Mouse (Mus musculus): Measurements from ENCODE around the gene Etv6. TPM values are rescaled to one million over a fixed set of nuclear protein-coding genes. Genes with fewer than 3 reads are reported as not detected.
A peak's percentile ranks its signal among the peaks of the same experiment; 100 is the strongest.

Gene Etv6
- polyA plus RNA-seq, 1 experiment from 2014 or later = 3.4 TPM

GRCm38 (mm10) chr6:134075031-134075430 lies 39.5 kb downstream of the Etv6 start:
- H3K4me2 ChIP-seq (ENCODE audit: low read length) = no peak overlapping the region
- no peaks in the 10 kb centered on the region; the same call in 1 of the 2 replicates for H3K4me1 ChIP-seq (ENCODE audit: control insufficient read depth, insufficient read depth, low read depth, low read length)
- 92% methylated on average over 6 of the region's 6 CpGs for WGBS
- no peak for ATAC-seq
- H3K9ac ChIP-seq (ENCODE audit: low read depth, low read length) = no peak overlapping the region
- no peaks in the 10 kb centered on the region for H3K27me3 ChIP-seq (replicated peaks; ENCODE audit: control insufficient read depth, insufficient read depth, low read length)
- no peaks in the 10 kb centered on the region for H3K9me3 ChIP-seq (ENCODE audit: control insufficient read depth, low read length)
- no peak overlapping the region for H3K4me3 ChIP-seq (ENCODE audit: low read length)
- no peaks in the 10 kb centered on the region for H3K36me3 ChIP-seq (ENCODE audit: control insufficient read depth, insufficient read depth, low read length)
- H3K27ac ChIP-seq (ENCODE audit: low read depth, low read length) = no peak overlapping the region

GRCm38 (mm10) chr6:134078016-134078415 lies 42.5 kb downstream of the Etv6 start:
- Histone ChIP-seq H3K36me3 (ENCODE audit: control insufficient read depth, insufficient read depth, low read length) (no peaks in the 10 kb centered on the region), H3K4me3 (ENCODE audit: low read length) (no peak overlapping the region), H3K27ac (ENCODE audit: low read depth, low read length) (no peak overlapping the region), H3K4me1 (ENCODE audit: control insufficient read depth, insufficient read depth, low read depth, low read length) (no peaks in the 10 kb centered on the region; the same call in 1 of the 2 replicates), H3K4me2 (ENCODE audit: low read length) (no peak overlapping the region), H3K27me3 (replicated peaks; ENCODE audit: control insufficient read depth, insufficient read depth, low read length) (no peaks in the 10 kb centered on the region), H3K9me3 (ENCODE audit: control insufficient read depth, low read length) (no peaks in the 10 kb centered on the region), H3K9ac (ENCODE audit: low read depth, low read length) (no peak overlapping the region)
- no peak for ATAC-seq
- 87% methylated on average over 6 of the region's 6 CpGs for WGBS

GRCm38 (mm10) chr6:134079112-134079511 lies 43.6 kb downstream of the Etv6 start:
- Histone ChIP-seq H3K27ac (ENCODE audit: low read depth, low read length) (no peak overlapping the region), H3K9ac (ENCODE audit: low read depth, low read length) (no peak overlapping the region), H3K36me3 (ENCODE audit: control insufficient read depth, insufficient read depth, low read length) (no peaks in the 10 kb centered on the region), H3K9me3 (ENCODE audit: control insufficient read depth, low read length) (no peaks in the 10 kb centered on the region), H3K27me3 (replicated peaks; ENCODE audit: control insufficient read depth, insufficient read depth, low read length) (no peaks in the 10 kb centered on the region), H3K4me2 (ENCODE audit: low read length) (no peak overlapping the region), H3K4me3 (ENCODE audit: low read length) (no peak overlapping the region), H3K4me1 (ENCODE audit: control insufficient read depth, insufficient read depth, low read depth, low read length) (no peaks in the 10 kb centered on the region; the same call in 1 of the 2 replicates)
- WGBS = 66% methylated on average over 9 of the region's 9 CpGs
- peak; percentile 37; the same call in 1 of the 2 replicates for ATAC-seq

- WGBS = 86% methylated on average over 2 of the region's 2 CpGs
- no peaks in the 10 kb centered on the region; the same call in 1 of the 2 replicates for H3K4me1 ChIP-seq (ENCODE audit: control insufficient read depth, insufficient read depth, low read depth, low read length)
- no peaks in the 10 kb centered on the region for H3K9me3 ChIP-seq (ENCODE audit: control insufficient read depth, low read length)
- no peak overlapping the region for H3K27ac ChIP-seq (ENCODE audit: low read depth, low read length)
- no peaks in the 10 kb centered on the region for H3K27me3 ChIP-seq (replicated peaks; ENCODE audit: control insufficient read depth, insufficient read depth, low read length)
- no peaks in the 10 kb centered on the region for H3K36me3 ChIP-seq (ENCODE audit: control insufficient read depth, insufficient read depth, low read length)
- H3K9ac ChIP-seq (ENCODE audit: low read depth, low read length) = no peak overlapping the region
- H3K4me3 ChIP-seq (ENCODE audit: low read length) = no peak overlapping the region
- H3K4me2 ChIP-seq (ENCODE audit: low read length) = no peak overlapping the region
- no peak for ATAC-seq
Measured at GRCm38 (mm10) chr6:134079563-134079962, 44.1 kb downstream of the Etv6 start.

GRCm38 (mm10) chr6:134080946-134081345 lies 45.4 kb downstream of the Etv6 start:
- WGBS = over 99% methylated on average over 5 of the region's 5 CpGs
- no peak for ATAC-seq
- H3K9ac ChIP-seq (ENCODE audit: low read depth, low read length) = no peak overlapping the region

GRCm38 (mm10) chr6:134082229-134082920 lies 46.9 kb downstream of the Etv6 start:
- no peak for ATAC-seq
- 90% methylated on average over 15 of the region's 15 CpGs for WGBS
- Histone ChIP-seq H3K36me3 (ENCODE audit: control insufficient read depth, insufficient read depth, low read length) (no peaks in the 10 kb centered on the region), H3K9me3 (ENCODE audit: control insufficient read depth, low read length) (no peaks in the 10 kb centered on the region), H3K4me2 (ENCODE audit: low read length) (no peak overlapping the region), H3K27me3 (replicated peaks; ENCODE audit: control insufficient read depth, insufficient read depth, low read length) (no peaks in the 10 kb centered on the region), H3K4me1 (ENCODE audit: control insufficient read depth, insufficient read depth, low read depth, low read length) (no peaks in the 10 kb centered on the region; the same call in 1 of the 2 replicates), H3K4me3 (ENCODE audit: low read length) (no peak overlapping the region), H3K27ac (ENCODE audit: low read depth, low read length) (no peak overlapping the region), H3K9ac (ENCODE audit: low read depth, low read length) (no peak overlapping the region)

More at GRCm38 (mm10) chr6:134080946-134081345, 45.4 kb downstream of the Etv6 start:
- no peak overlapping the region for H3K4me2 ChIP-seq (ENCODE audit: low read length)
- no peaks in the 10 kb centered on the region for H3K27me3 ChIP-seq (replicated peaks; ENCODE audit: control insufficient read depth, insufficient read depth, low read length)
- H3K4me3 ChIP-seq (ENCODE audit: low read length) = no peak overlapping the region
- H3K4me1 ChIP-seq (ENCODE audit: control insufficient read depth, insufficient read depth, low read depth, low read length) = no peaks in the 10 kb centered on the region; the same call in 1 of the 2 replicates
- H3K27ac ChIP-seq (ENCODE audit: low read depth, low read length) = no peak overlapping the region
- H3K9me3 ChIP-seq (ENCODE audit: control insufficient read depth, low read length) = no peaks in the 10 kb centered on the region
- no peaks in the 10 kb centered on the region for H3K36me3 ChIP-seq (ENCODE audit: control insufficient read depth, insufficient read depth, low read length)

- Histone ChIP-seq H3K9me3 (ENCODE audit: control insufficient read depth, low read length) (no peaks in the 10 kb centered on the region), H3K36me3 (ENCODE audit: control insufficient read depth, insufficient read depth, low read length) (no peaks in the 10 kb centered on the region), H3K27me3 (replicated peaks; ENCODE audit: control insufficient read depth, insufficient read depth, low read length) (no peaks in the 10 kb centered on the region), H3K4me2 (ENCODE audit: low read length) (no peak overlapping the region), H3K9ac (ENCODE audit: low read depth, low read length) (no peak overlapping the region), H3K4me3 (ENCODE audit: low read length) (no peak overlapping the region), H3K4me1 (ENCODE audit: control insufficient read depth, insufficient read depth, low read depth, low read length) (no peaks in the 10 kb centered on the region; the same call in 1 of the 2 replicates), H3K27ac (ENCODE audit: low read depth, low read length) (no peak overlapping the region)
- WGBS = 84% methylated on average over 4 of the region's 4 CpGs
- ATAC-seq = no peak
Measured at GRCm38 (mm10) chr6:134083428-134083827, 47.9 kb downstream of the Etv6 start.

GRCm38 (mm10) chr6:134086351-134086750 lies 50.9 kb downstream of the Etv6 start:
- 92% methylated on average over 7 of the region's 7 CpGs for WGBS
- no peaks in the 10 kb centered on the region for H3K4me1 ChIP-seq (ENCODE audit: control insufficient read depth, insufficient read depth, low read depth, low read length)
- no peak overlapping the region for H3K4me2 ChIP-seq (ENCODE audit: low read length)
- H3K27ac ChIP-seq (ENCODE audit: low read depth, low read length) = no peak overlapping the region
- H3K36me3 ChIP-seq (ENCODE audit: control insufficient read depth, insufficient read depth, low read length) = no peaks in the 10 kb centered on the region
- H3K27me3 ChIP-seq (replicated peaks; ENCODE audit: control insufficient read depth, insufficient read depth, low read length) = no peaks in the 10 kb centered on the region
- ATAC-seq = no peak
- H3K9me3 ChIP-seq (ENCODE audit: control insufficient read depth, low read length) = no peaks in the 10 kb centered on the region
- H3K9ac ChIP-seq (ENCODE audit: low read depth, low read length) = no peak overlapping the region
- H3K4me3 ChIP-seq (ENCODE audit: low read length) = no peak overlapping the region

- WGBS = 90% methylated on average over 4 of the region's 4 CpGs
- Histone ChIP-seq H3K27me3 (replicated peaks; ENCODE audit: control insufficient read depth, insufficient read depth, low read length) (no peaks in the 10 kb centered on the region), H3K27ac (ENCODE audit: low read depth, low read length) (no peak overlapping the region), H3K4me2 (ENCODE audit: low read length) (no peak overlapping the region), H3K4me3 (ENCODE audit: low read length) (no peak overlapping the region), H3K4me1 (ENCODE audit: control insufficient read depth, insufficient read depth, low read depth, low read length) (no peaks in the 10 kb centered on the region), H3K9ac (ENCODE audit: low read depth, low read length) (no peak overlapping the region), H3K9me3 (ENCODE audit: control insufficient read depth, low read length) (no peaks in the 10 kb centered on the region), H3K36me3 (ENCODE audit: control insufficient read depth, insufficient read depth, low read length) (no peaks in the 10 kb centered on the region)
- ATAC-seq = no peak
Measured at GRCm38 (mm10) chr6:134087709-134088108, 52.2 kb downstream of the Etv6 start.
